Mouse (Mus musculus) monocyte, adult 2 months (primary cell): ENCODE results near the gene Lamb2.

Experiments used
- DNase-seq, 2 experiments: peaks; one replicate each; pipeline ENCODE4 v3.0.0; 2022; ENCODE audit warnings: low spot score in 2 of 2, low read depth in 1 of 2

The Lamb2 gene

DNA sequence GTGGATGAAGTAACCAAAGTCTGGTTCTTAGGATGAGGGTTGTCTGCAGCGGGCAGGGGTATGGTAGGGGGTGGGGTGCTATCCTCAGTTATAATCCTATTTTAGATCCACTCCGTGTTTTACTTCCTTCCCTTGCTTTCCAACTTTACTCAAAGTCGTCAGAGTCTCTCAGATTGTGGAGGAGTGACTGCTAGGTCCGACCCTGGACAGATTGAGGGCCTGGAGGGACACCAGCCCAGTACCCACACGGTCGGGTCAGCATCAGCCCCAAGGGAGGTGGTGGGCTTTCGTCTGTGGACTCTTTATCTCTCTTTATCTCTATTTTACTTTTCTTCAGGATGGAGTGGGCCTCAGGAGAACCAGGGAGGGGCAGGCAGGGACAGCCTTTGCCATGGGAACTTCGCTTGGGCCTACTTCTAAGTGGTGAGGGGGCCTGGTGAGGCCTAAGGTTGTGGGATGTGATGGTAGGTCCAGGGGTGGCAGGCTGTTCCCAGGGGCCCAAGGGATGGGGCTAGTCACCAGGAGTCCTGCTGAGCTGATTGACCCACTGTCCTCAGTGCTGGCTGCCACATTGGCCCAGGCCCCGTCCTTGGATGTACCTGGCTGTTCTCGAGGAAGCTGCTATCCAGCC, at the start of gene Lamb2:
Gene Lamb2 (plus strand): TSS at position 16 of the 631 bp plus-strand sequence.
- DNase-seq, result no peak

- DNase-seq, result no peak
Measured at GRCm38 (mm10) chr9:108431431-108432067, 48.0 kb upstream of the Lamb2 start.

DNA sequence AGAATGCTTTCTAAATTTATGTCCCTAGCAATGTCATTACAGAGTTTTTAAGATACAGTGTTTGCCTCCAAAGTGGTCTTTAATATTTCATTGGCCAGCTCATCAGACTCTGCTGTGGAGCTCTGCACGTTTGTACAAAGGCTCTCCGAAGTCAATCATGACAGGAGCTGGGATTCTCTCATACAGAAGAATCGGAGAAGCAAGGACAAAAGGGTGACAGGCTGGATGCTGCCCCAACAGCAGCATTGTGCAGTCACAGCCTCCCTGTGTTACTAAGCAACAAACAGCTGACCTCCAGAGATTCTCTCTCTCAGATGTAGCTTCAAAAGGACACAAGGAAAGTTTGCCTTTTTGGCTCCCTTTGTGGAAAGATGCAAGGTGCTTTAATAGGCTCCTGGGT, 43.4 kb upstream of the Lamb2 start, which contains the start of gene BC048562:
Gene BC048562 (plus strand): TSS at position 301 of the 400 bp plus-strand sequence.
- no peak for DNase-seq

DNA sequence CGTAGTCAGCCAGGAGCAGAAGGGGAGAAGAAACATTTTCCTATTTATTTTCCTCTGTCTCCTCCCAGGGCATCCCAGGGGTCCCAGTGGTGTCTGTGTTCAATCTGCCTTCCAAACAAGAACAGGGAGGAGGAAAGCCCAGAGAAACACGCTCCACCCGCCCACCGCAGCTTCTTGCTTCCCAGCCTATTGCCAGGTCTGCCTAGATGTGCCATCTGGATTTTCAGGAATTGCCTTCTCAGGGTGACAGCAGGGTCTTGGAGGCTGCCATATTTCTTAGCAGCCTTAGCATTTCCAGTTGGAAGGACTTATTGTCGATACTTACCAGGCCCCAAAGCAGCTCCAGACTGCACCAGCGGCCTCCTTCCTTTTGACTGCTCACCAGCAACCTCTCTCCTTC, 40.4 kb upstream of the Lamb2 start:
- no peak for DNase-seq

DNA sequence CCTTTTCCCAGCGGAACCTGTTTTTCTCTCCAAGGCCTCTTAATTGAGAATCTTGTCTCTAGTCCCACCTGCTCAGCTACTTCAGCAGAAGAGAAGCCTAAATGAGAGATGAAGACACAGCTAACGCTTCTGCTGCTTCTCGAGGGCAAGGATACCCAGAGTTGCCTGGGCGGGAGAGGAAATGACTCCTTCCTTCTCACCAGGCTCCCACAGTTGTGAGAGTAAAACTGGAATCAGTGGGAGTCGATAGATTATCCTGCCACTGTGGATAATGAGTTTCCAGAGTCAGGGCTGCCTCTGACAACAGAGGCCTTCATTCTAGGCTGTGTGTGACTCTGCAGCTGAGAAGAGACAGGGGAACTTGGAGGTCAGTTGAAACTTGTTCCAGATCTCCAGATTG, 39.1 kb upstream of the Lamb2 start:
- DNase-seq, result no peak

GRCm38 (mm10) chr9:108441236-108441919, 38.2 kb upstream of the Lamb2 start:
- DNase-seq, result no peak

- DNase-seq, result no peak
Measured at GRCm38 (mm10) chr9:108445125-108445524, 34.4 kb upstream of the Lamb2 start.

- DNase-seq, result no peak
Measured at GRCm38 (mm10) chr9:108449860-108450259, 29.7 kb upstream of the Lamb2 start.

GRCm38 (mm10) chr9:108450292-108451169, 29.0 kb upstream of the Lamb2 start:
- DNase-seq, result no peak

DNA sequence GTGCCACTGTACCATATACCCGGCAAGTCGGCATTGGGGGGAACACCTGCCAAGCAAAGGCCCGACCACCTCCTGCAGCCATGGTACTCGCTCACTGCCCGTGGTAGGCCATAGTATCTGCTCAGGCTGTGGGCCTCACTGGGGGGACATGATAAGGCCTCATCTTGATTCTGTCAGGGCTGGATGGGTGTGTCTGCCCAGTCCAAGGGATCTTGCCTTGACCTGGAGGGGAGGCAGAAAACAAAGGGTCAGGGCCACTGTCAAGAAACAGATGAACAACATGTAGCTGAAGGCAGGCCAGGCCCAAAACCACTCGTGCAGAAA, 28.4 kb upstream of the Lamb2 start:
- no peak for DNase-seq

- DNase-seq, result no peak
Measured at GRCm38 (mm10) chr9:108451519-108452160, 27.9 kb upstream of the Lamb2 start.

- peak in 1 of 2 experiments; percentile 61 for DNase-seq
Measured at GRCm38 (mm10) chr9:108452291-108452906, 27.1 kb upstream of the Lamb2 start.

DNA sequence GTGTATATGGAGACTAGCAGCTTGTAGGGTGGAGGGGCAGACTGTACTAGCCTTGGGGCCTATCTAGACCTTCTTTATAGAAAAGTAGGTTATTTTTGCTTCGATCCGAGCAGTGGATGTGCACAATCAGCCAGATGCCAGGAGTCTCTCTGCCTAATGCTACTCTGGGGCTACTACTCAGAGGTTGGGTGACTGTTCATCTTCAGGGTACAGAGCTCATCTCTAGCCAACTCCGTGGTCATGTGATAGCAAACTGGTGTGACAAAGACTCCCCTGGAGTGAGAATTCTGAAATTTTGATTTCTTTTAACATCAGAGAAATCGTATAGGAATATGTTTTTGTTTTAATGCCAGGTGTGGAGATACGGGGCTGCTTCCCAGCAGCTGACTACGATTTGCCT, 26.6 kb upstream of the Lamb2 start:
- DNase-seq, result no peak

DNA sequence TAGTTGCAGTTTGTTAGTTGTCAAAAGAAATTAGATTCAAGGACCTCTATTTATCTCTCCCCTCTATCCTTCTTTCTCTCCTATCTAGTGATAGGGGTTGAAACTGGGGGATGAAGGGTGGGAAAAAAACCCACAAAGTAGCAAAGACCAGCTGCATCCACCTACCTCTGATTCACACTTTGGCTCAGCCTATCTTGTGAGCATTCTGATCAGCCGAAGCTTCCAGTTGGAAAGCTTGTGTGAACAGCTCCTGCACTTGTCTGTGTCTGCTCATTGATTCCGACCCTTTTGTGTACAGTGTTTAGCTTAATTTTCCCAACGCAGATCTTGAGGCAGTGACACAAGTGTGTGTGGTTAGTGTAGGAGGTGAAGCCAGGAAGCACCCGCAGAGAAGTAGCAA, 26.1 kb upstream of the Lamb2 start:
- no peak for DNase-seq

- DNase-seq, result no peak
Measured at GRCm38 (mm10) chr9:108454429-108454828, 25.1 kb upstream of the Lamb2 start.

DNA sequence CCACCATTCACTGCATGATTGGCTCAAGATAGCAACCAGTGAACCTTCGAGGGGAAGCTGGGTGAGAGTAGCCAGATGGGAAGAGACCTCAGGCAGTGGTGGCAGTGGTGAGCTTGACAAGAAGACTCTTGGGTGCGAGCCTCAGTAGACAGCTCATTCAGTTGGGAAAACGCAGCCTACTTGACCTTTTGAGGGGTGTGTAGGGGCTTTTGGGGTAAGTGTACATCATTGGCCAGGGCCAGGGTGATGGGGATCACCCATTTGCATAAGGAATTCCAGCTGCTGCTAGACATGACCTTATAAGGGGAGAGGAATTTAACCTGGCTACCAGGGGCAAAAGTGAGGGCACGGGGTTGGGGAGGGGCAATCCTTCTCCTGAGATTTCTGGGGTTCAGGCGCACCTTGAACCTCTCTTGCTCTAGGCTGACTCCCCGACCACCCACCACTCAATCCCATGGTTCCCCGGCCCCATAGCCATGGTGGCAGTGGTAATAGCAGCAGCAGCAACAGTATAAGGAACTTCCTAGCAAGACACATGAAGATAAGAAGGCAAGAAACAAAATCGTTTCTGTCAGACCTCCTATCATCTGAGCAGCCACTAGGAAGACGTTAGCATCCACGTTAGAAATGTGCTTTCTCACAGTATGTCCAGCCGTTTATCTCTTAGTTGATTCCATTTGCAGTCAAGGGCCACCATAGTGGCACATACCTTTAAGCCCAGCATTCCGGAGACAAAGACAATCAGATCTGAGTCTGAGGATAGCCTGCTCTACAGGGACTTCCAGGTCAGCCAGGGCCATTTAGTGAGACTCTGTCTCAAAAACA, 23.6 kb upstream of the Lamb2 start:
- no peak for DNase-seq

GRCm38 (mm10) chr9:108456953-108457352, 22.6 kb upstream of the Lamb2 start:
- DNase-seq, result no peak

GRCm38 (mm10) chr9:108459939-108460318, 19.6 kb upstream of the Lamb2 start:
- DNase-seq, result peak in 1 of 2 experiments; percentile 14

GRCm38 (mm10) chr9:108460319-108461178, 19.0 kb upstream of the Lamb2 start, which contains the start of gene Ccdc71:
Gene Ccdc71, plus strand, starts transcription at chr9:108460527.
- peak; percentile 43 to 64 for DNase-seq
